Mouse (Mus musculus) G1E (cell line): ENCODE data around the gene Prok2.

Experiments used
- CTCF ChIP-seq: IDR thresholded peaks from 2 replicates; pipeline ENCODE4 v1.5.1; 2012; ENCODE audit warnings: low read depth, low read length, inconsistent platforms, mixed read lengths
- TAL1 ChIP-seq: conservative IDR thresholded peaks from 2 replicates; pipeline ENCODE4 v1.6.1; 2012; ENCODE audit warnings: low read depth, low read length, inconsistent platforms, mixed read lengths

DNA sequence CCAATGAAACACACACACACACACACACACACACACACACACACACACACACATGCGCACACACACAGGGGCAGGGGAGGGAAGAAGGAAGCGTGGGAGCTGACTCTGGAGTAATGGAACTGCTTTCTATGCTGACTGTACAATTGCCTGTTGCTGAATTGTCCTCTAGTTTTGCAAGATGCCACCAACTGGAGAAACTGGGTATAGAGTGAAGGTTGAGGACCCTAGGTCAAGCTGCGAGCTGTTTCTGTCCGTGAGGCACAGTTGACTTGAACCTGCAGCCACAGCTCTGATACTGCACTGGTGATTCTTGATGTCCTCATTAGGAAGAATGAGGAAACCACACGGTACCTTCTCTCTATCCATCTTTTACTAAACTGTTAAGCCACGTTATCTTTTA, 10.3 kb downstream of the Prok2 start:
- TF ChIP-seq TAL1 (no peak), CTCF (no peak)
